Mouse (Mus musculus) kidney, embryonic 16.5 days (tissue): ENCODE measurements around the gene Olfr1373. TPM values are rescaled to one million over a fixed set of nuclear protein-coding genes. Genes with fewer than 3 reads are reported as not detected.
"Not testable (repeated sequence)": the region's sequence is repeated elsewhere in the genome, so short reads cannot be mapped to it uniquely, and the experiment has no call there.

Experiments used
- ATAC-seq: fragments of 200-750 bp; cut with Nextera tagmentation; 2 replicates; pipeline ENCODE4 v1.8.0; 2017; ENCODE audit warnings: moderate TSS enrichment; ENCODE audit not compliant: low FRiP score, low TSS enrichment
- H3K27ac ChIP-seq: fragments of 300-500 bp; sonication (generic); 2 replicates; pipeline ENCODE4 v1.5.1; 2014; ENCODE audit warnings: low read length
- H3K27me3 ChIP-seq: fragments of 300-500 bp; sonication (generic); 2 replicates; pipeline ENCODE4 v1.6.1; 2014; ENCODE audit warnings: low read length, control low read depth, mixed read lengths; ENCODE audit not compliant: insufficient read depth
- H3K36me3 ChIP-seq: fragments of 300-500 bp; sonication (generic); 2 replicates; pipeline ENCODE4 v1.6.1; 2014; ENCODE audit warnings: low read length, control low read depth, mixed read lengths; ENCODE audit not compliant: insufficient read depth
- H3K4me1 ChIP-seq: fragments of 300-500 bp; sonication (generic); 2 replicates; pipeline ENCODE4 v1.6.1; 2014; ENCODE audit warnings: low read length, control low read depth, mixed read lengths; ENCODE audit not compliant: insufficient read depth
- H3K4me2 ChIP-seq: fragments of 300-500 bp; sonication (generic); replicated peaks from 2 replicates; pipeline ENCODE4 v1.6.1; 2014; ENCODE audit warnings: low read depth, low read length
- H3K4me3 ChIP-seq: fragments of 300-500 bp; sonication (generic); 2 replicates; pipeline ENCODE4 v1.5.1; 2014; ENCODE audit warnings: mild to moderate bottlenecking, low read length
- H3K9ac ChIP-seq: fragments of 300-500 bp; sonication (generic); replicated peaks from 2 replicates; pipeline ENCODE4 v1.6.1; 2014; ENCODE audit warnings: low read length
- H3K9me3 ChIP-seq: fragments of 300-500 bp; sonication (generic); 2 replicates; pipeline ENCODE4 v1.6.1; 2016; ENCODE audit warnings: low read length, control low read depth
- WGBS: fragments of 180-500 bp; shearing (Covaris S2); extraction: QIAGEN DNeasy Blood & Tissue Kit; methylation state at CpG from one replicate; pipeline ENCODE4 v1.1.7; 2014; 5-methylcytosine and 5-hydroxymethylcytosine counted together
- polyA plus RNA-seq: library from polyadenylated mRNA; unstranded; fragments of >200 nt; fragmentation: Nextera tagmentation; extraction: Ambion mirVana; gene quantifications from 2 replicates; pipeline ENCODE4 v1.2.1, GENCODE M21; 2015

The Olfr1373 gene
- polyA plus RNA-seq, 1 experiment from 2014 or later = not detected

GRCm38 (mm10) chr11:52129171-52129570, 16.2 kb downstream of the Olfr1373 start:
- no peak for ATAC-seq
- Histone ChIP-seq H3K4me2 (no peak overlapping the region), H3K27me3 (no peaks in the 10 kb centered on the region), H3K4me3 (no peak overlapping the region), H3K4me1 (no peaks in the 10 kb centered on the region), H3K9me3 (no peaks in the 10 kb centered on the region), H3K36me3 (peaks cover 12% of the 10 kb centered on the region), H3K27ac (no peak overlapping the region), H3K9ac (no peak overlapping the region)
- 34% methylated on average over 3 of the region's 3 CpGs for whole genome bisulfite sequencing

GRCm38 (mm10) chr11:52128316-52129061, 16.8 kb downstream of the Olfr1373 start:
- no peak overlapping the region for H3K4me3 ChIP-seq
- no peak overlapping the region for H3K27ac ChIP-seq
- ATAC-seq = no peak
- H3K9ac ChIP-seq = no peak overlapping the region
- no peaks in the 10 kb centered on the region for H3K4me1 ChIP-seq
- no peaks in the 10 kb centered on the region for H3K9me3 ChIP-seq
- WGBS = 67% methylated on average over 5 of the region's 5 CpGs
- no peaks in the 10 kb centered on the region for H3K27me3 ChIP-seq
- H3K4me2 ChIP-seq = no peak overlapping the region
- H3K36me3 ChIP-seq = peaks cover 17% of the 10 kb centered on the region

- Histone ChIP-seq H3K36me3 (peaks cover 23% of the 10 kb centered on the region), H3K4me2 (no peak overlapping the region), H3K4me3 (no peak overlapping the region), H3K4me1 (no peaks in the 10 kb centered on the region), H3K27me3 (no peaks in the 10 kb centered on the region), H3K27ac (no peak overlapping the region), H3K9me3 (no peaks in the 10 kb centered on the region), H3K9ac (no peak overlapping the region)
- ATAC-seq = 0 out of 2 replicates have a peak, but pooled peaks have one; percentile 9
- 66% methylated on average over 5 of the region's 5 CpGs for WGBS
Measured at GRCm38 (mm10) chr11:52127760-52128159, 17.6 kb downstream of the Olfr1373 start.

GRCm38 (mm10) chr11:52127169-52127568, 18.2 kb downstream of the Olfr1373 start:
- 62% methylated on average over 3 of the region's 3 CpGs for WGBS
- Histone ChIP-seq H3K36me3 (peaks cover 29% of the 10 kb centered on the region), H3K9ac (no peak overlapping the region), H3K9me3 (no peaks in the 10 kb centered on the region), H3K27ac (no peak overlapping the region), H3K4me2 (no peak overlapping the region), H3K27me3 (no peaks in the 10 kb centered on the region), H3K4me1 (no peaks in the 10 kb centered on the region), H3K4me3 (no peak overlapping the region)
- no peak for ATAC-seq

GRCm38 (mm10) chr11:52124468-52124867, 20.9 kb downstream of the Olfr1373 start:
- no peaks in the 10 kb centered on the region for H3K9me3 ChIP-seq
- 92% methylated on average over 4 of the region's 4 CpGs for WGBS
- H3K27me3 ChIP-seq = no peaks in the 10 kb centered on the region
- peaks cover 52% of the 10 kb centered on the region for H3K36me3 ChIP-seq
- H3K4me3 ChIP-seq = no peak overlapping the region
- H3K27ac ChIP-seq = no peak overlapping the region
- H3K9ac ChIP-seq = no peak overlapping the region
- H3K4me1 ChIP-seq = no peaks in the 10 kb centered on the region
- no peak for ATAC-seq
- H3K4me2 ChIP-seq = no peak overlapping the region

- Histone ChIP-seq H3K4me3 (no peak overlapping the region), H3K27ac (no peak overlapping the region), H3K4me1 (no peaks in the 10 kb centered on the region), H3K9me3 (no peaks in the 10 kb centered on the region), H3K4me2 (no peak overlapping the region), H3K36me3 (peaks cover 76% of the 10 kb centered on the region), H3K9ac (no peak overlapping the region), H3K27me3 (no peaks in the 10 kb centered on the region)
- 80% methylated on average over 6 of the region's 6 CpGs for WGBS
- no peak for ATAC-seq
Measured at GRCm38 (mm10) chr11:52122045-52122444, 23.3 kb downstream of the Olfr1373 start.

- not testable (repeated sequence) for H3K9ac ChIP-seq, ATAC-seq, H3K27ac ChIP-seq, H3K4me1 ChIP-seq, H3K4me2 ChIP-seq, H3K4me3 ChIP-seq, H3K9me3 ChIP-seq, H3K27me3 ChIP-seq
- H3K36me3 ChIP-seq = peaks cover 89% of the 10 kb centered on the region
Measured at GRCm38 (mm10) chr11:52120415-52120814, 24.9 kb downstream of the Olfr1373 start.

GRCm38 (mm10) chr11:52117156-52117555, 28.2 kb downstream of the Olfr1373 start:
- WGBS = 95% methylated on average over 7 of the region's 7 CpGs
- no peak for ATAC-seq
- H3K4me1 ChIP-seq = no peaks in the 10 kb centered on the region
- H3K4me2 ChIP-seq = no peak overlapping the region
- no peaks in the 10 kb centered on the region for H3K9me3 ChIP-seq
- no peak overlapping the region for H3K27ac ChIP-seq
- H3K4me3 ChIP-seq = no peak overlapping the region
- peaks cover 75% of the 10 kb centered on the region for H3K36me3 ChIP-seq
- H3K9ac ChIP-seq = no peak overlapping the region
- no peaks in the 10 kb centered on the region for H3K27me3 ChIP-seq

GRCm38 (mm10) chr11:52116117-52116516, 29.2 kb downstream of the Olfr1373 start:
- not testable (repeated sequence) for H3K27me3 ChIP-seq, H3K4me3 ChIP-seq, H3K9ac ChIP-seq, H3K9me3 ChIP-seq, H3K27ac ChIP-seq, H3K4me2 ChIP-seq, ATAC-seq, H3K4me1 ChIP-seq
- peaks cover 65% of the 10 kb centered on the region for H3K36me3 ChIP-seq
- 95% methylated on average over 6 of the region's 6 CpGs for WGBS

GRCm38 (mm10) chr11:52115479-52115878, 29.8 kb downstream of the Olfr1373 start:
- ATAC-seq = no peak
- Histone ChIP-seq H3K27ac (no peak overlapping the region), H3K9me3 (no peaks in the 10 kb centered on the region), H3K9ac (no peak overlapping the region), H3K4me2 (no peak overlapping the region), H3K4me1 (no peaks in the 10 kb centered on the region), H3K4me3 (no peak overlapping the region), H3K36me3 (peaks cover 61% of the 10 kb centered on the region), H3K27me3 (no peaks in the 10 kb centered on the region)
- 93% methylated on average over 3 of the region's 3 CpGs for WGBS
